Mouse (Mus musculus) myocyte (in vitro differentiated cells): ENCODE data around the gene Micu1. TPM values are rescaled to one million over a fixed set of nuclear protein-coding genes. Genes with fewer than 3 reads are reported as not detected.
A peak's percentile ranks its signal among the peaks of the same experiment; 100 is the strongest.

Source experiments
- H3K27me3 ChIP-seq: one replicate; pipeline ENCODE4 v1.6.1; 2011; ENCODE audit not compliant: control insufficient read depth, insufficient read depth, insufficient read length
- H3K36me3 ChIP-seq: one replicate; pipeline ENCODE4 v1.6.1; 2011; ENCODE audit not compliant: control insufficient read depth, insufficient read depth
- H3K4me2 ChIP-seq: one replicate; pipeline ENCODE4 v1.6.1; 2011; ENCODE audit warnings: low read depth, control low read depth
- H3K4me3 ChIP-seq: one replicate; pipeline ENCODE4 v1.5.1; 2011; ENCODE audit warnings: mild to moderate bottlenecking, control low read depth, moderate library complexity
- H3K79me2 ChIP-seq: one replicate; pipeline ENCODE4 v1.6.1; 2011; ENCODE audit not compliant: control insufficient read depth, insufficient read depth
- H3ac ChIP-seq: one replicate; pipeline ENCODE4 v1.6.1; 2011; ENCODE audit not compliant: control insufficient read depth, insufficient read length
- CEBPB ChIP-seq: IDR thresholded peaks from 2 replicates; pipeline ENCODE4 v1.6.1; 2011; ENCODE audit warnings: mild to moderate bottlenecking, moderate library complexity; ENCODE audit not compliant: poor library complexity, insufficient read depth, severe bottlenecking
- E2F4 ChIP-seq: IDR thresholded peaks from one replicate; pipeline ENCODE4 v1.6.1; 2011; ENCODE audit warnings: mild to moderate bottlenecking, control low read depth, moderate library complexity; ENCODE audit not compliant: insufficient read depth
- MAX ChIP-seq: IDR thresholded peaks from one replicate; pipeline ENCODE4 v1.6.1; 2011; ENCODE audit warnings: low read depth, mild to moderate bottlenecking, control low read depth
- MYOD1 ChIP-seq, 3 experiments: IDR thresholded peaks; one replicate each; pipeline ENCODE4 v1.6.1; 2011; ENCODE audit warnings: control low read depth in 2 of 3, low read depth in 2 of 3, mild to moderate bottlenecking in 2 of 3, moderate library complexity in 1 of 3; ENCODE audit not compliant: insufficient read length in 2 of 3, control insufficient read depth in 1 of 3
- MYOG ChIP-seq, 3 experiments: IDR thresholded peaks; one replicate each; pipeline ENCODE4 v1.6.1; 2011; ENCODE audit warnings: control low read depth in 2 of 3, low read depth in 2 of 3, mild to moderate bottlenecking in 2 of 3; ENCODE audit not compliant: insufficient read length in 2 of 3, control insufficient read depth in 1 of 3, insufficient read depth in 1 of 3
- POLR2A ChIP-seq: IDR thresholded peaks from one replicate; pipeline ENCODE4 v1.6.1; 2011; ENCODE audit warnings: low read depth, mild to moderate bottlenecking, control low read depth, moderate library complexity; ENCODE audit not compliant: insufficient read length
- POLR2AphosphoS2 ChIP-seq: IDR thresholded peaks from one replicate; pipeline ENCODE4 v1.6.1; 2011; ENCODE audit warnings: low read depth, control low read depth; ENCODE audit not compliant: insufficient read length
- REST ChIP-seq: IDR thresholded peaks from one replicate; pipeline ENCODE4 v1.6.1; 2011; ENCODE audit warnings: mild to moderate bottlenecking, control low read depth, moderate library complexity; ENCODE audit not compliant: insufficient read depth, insufficient read length
- SRF ChIP-seq: IDR thresholded peaks from one replicate; pipeline ENCODE4 v1.6.1; 2011; ENCODE audit warnings: low read depth; ENCODE audit not compliant: control insufficient read depth, insufficient read length
- TCF12 ChIP-seq: IDR thresholded peaks from one replicate; pipeline ENCODE4 v1.6.1; 2011; ENCODE audit warnings: mild to moderate bottlenecking, control low read depth; ENCODE audit not compliant: poor library complexity, insufficient read depth, severe bottlenecking
- TCF3 ChIP-seq: IDR thresholded peaks from one replicate; pipeline ENCODE4 v1.6.1; 2011; ENCODE audit warnings: low read depth, control low read depth; ENCODE audit not compliant: insufficient read length
- USF1 ChIP-seq: IDR thresholded peaks from one replicate; pipeline ENCODE4 v1.6.1; 2011; ENCODE audit warnings: low read depth, mild to moderate bottlenecking, control low read depth, moderate library complexity
- polyA plus RNA-seq: library from polyadenylated mRNA; unstranded; fragments of >200 nt; fragmentation: generic; extraction: Trizol; gene quantifications from one replicate; pipeline ENCODE4 v1.2.1, GENCODE M21; 2012; ENCODE audit warnings: missing spikeins

The Micu1 gene
- polyA plus RNA-seq, 1 experiment: 264 TPM

DNA sequence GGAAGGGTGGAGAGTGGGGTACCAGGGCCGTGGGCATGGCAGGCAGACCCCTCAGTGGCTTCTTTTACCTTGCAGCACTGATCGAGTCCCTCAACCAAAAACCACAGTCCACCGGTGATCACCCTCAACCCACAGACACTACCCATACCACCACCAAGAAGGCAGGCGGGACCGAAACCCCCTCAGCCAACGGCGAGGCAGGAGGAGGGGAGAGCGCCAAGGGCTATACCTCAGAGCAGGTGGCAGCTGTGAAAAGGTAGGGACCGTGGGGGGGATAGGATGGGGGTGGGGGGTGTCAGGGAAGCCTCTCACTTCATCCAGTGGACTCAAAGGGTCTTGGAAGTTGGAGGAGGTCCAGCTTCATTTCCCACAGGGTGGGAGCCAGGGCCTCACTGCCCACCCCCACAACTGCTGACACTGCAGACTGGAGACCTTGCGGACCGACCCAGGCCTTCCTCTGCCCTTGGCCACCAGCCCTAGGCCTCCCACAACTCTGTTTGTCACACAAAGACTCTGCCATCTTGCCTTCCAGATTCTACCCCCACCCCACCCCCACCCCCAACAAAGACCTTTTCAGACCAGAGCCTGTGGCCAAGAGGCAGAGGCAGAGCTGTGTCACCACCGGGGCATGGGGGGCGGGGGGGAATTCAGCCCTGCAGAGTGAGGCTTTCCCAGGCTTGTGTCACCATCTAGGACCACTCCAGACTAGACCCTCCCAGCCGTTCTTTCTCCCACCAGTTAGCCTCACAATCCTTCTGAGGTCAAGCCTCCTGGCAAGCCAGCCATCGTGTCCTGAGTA lies 187.9 kb downstream of the Micu1 start:
- TF ChIP-seq POLR2A (no peak), SRF (no peak), REST (no peak), E2F4 (no peak), TCF3 (no peak), MAX (no peak), POLR2AphosphoS2 (no peak), CEBPB (no peak), MYOG (IDR thresholded peaks at IDR 0.05; ENCODE audit: control insufficient read depth in 1 of 3, insufficient read depth in 1 of 3, insufficient read length in 2 of 3, low read depth in 2 of 3) (no peak), TCF12 (no peak), MYOD1 (IDR thresholded peaks at IDR 0.05; ENCODE audit: control insufficient read depth in 1 of 3, insufficient read length in 2 of 3, low read depth in 2 of 3) (no peak), USF1 (no peak)
- H3K79me2 ChIP-seq: peaks cover 32% of the 10 kb centered on the region
- no peaks in the 10 kb centered on the region for H3K27me3 ChIP-seq
- H3K36me3 ChIP-seq: peaks cover 29% of the 10 kb centered on the region
- H3K4me3 ChIP-seq: no peak overlapping the region
- H3ac ChIP-seq: no peak overlapping the region
- no peak overlapping the region for H3K4me2 ChIP-seq

DNA sequence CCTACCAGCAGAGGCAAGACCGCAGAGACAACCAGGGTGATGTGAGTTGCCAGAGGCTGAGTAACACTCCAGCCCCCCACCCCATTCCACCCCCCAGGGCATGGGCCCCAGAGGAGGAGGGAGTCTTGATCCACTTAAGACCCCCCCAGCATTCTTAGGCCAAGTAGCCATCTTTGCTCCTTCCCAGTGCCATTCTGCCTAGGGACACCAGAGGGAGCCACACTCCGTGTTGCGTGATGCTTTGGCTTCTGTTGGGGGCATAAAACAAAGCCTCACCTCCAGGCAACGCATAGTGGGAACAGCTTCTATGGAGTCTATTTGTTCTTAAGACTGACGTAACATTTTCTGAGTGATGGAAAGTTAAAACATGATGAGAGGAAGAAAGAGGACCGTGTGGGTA lies 190.7 kb downstream of the Micu1 start:
- TF ChIP-seq SRF: no peak
- no peak for TF ChIP-seq MYOD1 (IDR thresholded peaks at IDR 0.05; ENCODE audit: control insufficient read depth in 1 of 3, insufficient read length in 2 of 3, low read depth in 2 of 3)
- TF ChIP-seq MAX: no peak
- TF ChIP-seq E2F4: no peak
- no peak for TF ChIP-seq TCF3
- TF ChIP-seq REST: no peak
- TF ChIP-seq CEBPB: no peak
- no peak for TF ChIP-seq POLR2AphosphoS2
- TF ChIP-seq MYOG (IDR thresholded peaks at IDR 0.05; ENCODE audit: control insufficient read depth in 1 of 3, insufficient read depth in 1 of 3, insufficient read length in 2 of 3, low read depth in 2 of 3): no peak
- no peak for TF ChIP-seq POLR2A
- no peak for TF ChIP-seq TCF12
- no peak for TF ChIP-seq USF1
- H3K79me2 ChIP-seq: peaks cover 5% of the 10 kb centered on the region
- H3K4me3 ChIP-seq: no peak overlapping the region
- no peak overlapping the region for H3K4me2 ChIP-seq
- no peak overlapping the region for H3ac ChIP-seq
- H3K36me3 ChIP-seq: peaks cover 40% of the 10 kb centered on the region
- H3K27me3 ChIP-seq: no peaks in the 10 kb centered on the region

DNA sequence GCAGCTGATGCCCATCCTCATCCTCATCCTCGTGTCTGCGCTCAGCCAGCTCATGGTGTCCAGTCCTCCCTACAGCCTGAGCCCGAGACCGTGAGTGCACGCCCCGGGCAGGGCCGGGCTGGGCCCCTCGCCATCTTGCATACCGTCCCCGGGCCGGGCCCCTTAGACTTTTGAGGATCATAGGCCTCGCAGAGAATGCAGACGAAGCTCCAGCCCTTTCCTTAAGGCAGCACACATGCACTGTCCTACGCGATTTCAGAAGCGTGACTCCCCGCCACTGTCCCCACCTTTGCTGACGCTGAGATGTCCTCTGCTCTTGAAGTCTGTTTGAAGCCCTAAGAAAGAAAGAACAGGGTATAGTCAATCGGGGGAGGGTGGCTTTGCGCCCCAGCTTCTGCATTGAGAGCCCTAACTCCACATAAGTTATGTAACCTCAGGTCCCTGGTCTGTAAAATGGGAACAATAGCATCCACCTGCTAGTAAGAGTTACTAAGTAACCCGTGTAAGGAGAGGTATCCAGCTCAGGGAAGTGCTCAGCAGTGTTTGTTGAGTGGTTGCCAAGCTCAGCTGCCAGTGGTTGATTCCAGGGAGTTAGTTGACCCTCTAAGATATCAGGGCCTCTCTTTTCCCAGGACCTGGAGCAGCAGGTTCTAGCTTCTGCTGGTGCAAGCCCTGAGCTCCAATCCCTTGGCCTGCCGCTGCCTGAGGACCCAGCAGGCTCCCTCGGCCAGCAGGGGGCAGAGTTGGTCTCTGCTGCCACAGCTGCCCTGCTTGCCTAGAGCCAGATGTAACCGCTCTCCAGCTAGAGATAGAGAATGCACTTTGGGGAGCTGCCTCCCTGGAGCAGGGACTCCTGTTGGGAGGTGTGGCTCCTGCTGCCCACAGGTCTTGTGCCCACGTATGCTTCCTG lies 192.2 kb downstream of the Micu1 start:
- Histone ChIP-seq H3K79me2 (no peaks in the 10 kb centered on the region), H3ac (no peak overlapping the region), H3K4me3 (no peak overlapping the region), H3K4me2 (no peak overlapping the region), H3K36me3 (peaks cover 40% of the 10 kb centered on the region), H3K27me3 (no peaks in the 10 kb centered on the region)
- TF ChIP-seq CEBPB (no peak), MYOG (IDR thresholded peaks at IDR 0.05; ENCODE audit: control insufficient read depth in 1 of 3, insufficient read depth in 1 of 3, insufficient read length in 2 of 3, low read depth in 2 of 3) (peak in 2 of 3 experiments; percentile 50 to 70), TCF3 (no peak), USF1 (no peak), POLR2A (no peak), E2F4 (no peak), MYOD1 (IDR thresholded peaks at IDR 0.05; ENCODE audit: control insufficient read depth in 1 of 3, insufficient read length in 2 of 3, low read depth in 2 of 3) (peak in 2 of 3 experiments; percentile 49 to 62), SRF (no peak), MAX (no peak), REST (no peak), TCF12 (no peak), POLR2AphosphoS2 (peak; percentile 28)

DNA sequence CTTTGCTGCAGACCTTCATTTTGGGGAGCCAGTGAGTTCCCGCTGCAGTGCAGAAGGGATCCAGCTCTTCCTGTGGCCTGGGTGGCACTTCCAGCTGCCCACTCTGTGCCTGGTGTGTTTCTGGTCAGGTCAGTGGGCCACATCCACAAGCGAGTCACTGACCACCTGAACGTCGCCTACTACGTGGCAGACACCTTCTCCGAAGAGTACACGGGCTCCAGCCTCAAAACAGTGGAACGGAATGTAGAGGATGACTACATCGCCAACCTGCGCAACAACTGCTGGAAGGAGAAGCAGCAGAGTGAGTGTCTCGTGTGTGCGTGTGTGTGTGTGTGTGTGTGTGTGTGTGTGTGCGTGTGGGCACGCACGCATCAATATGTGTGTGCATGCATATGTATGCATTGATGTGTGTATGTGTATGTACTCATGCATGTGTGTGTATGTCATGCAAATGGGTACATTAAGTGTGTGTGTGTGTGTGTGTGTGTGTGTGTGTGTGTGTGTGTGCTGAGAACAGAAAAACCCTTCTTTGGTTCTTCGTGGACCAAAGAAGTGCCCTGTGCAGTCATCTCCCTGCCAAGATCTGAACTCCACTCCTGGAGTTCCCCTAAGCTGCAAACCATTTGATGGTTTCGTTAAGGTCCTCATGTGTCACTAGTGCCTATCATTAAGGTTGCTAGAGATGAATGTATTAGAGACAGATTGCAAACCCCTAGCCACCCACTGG lies 193.3 kb downstream of the Micu1 start:
- Histone ChIP-seq H3K4me2 (no peak overlapping the region), H3K4me3 (no peak overlapping the region), H3K79me2 (no peaks in the 10 kb centered on the region), H3ac (no peak overlapping the region), H3K36me3 (peaks cover 39% of the 10 kb centered on the region), H3K27me3 (no peaks in the 10 kb centered on the region)
- TF ChIP-seq POLR2A (no peak), TCF3 (no peak), MAX (no peak), MYOG (IDR thresholded peaks at IDR 0.05; ENCODE audit: control insufficient read depth in 1 of 3, insufficient read depth in 1 of 3, insufficient read length in 2 of 3, low read depth in 2 of 3) (no peak), POLR2AphosphoS2 (no peak), TCF12 (no peak), E2F4 (no peak), CEBPB (no peak)
